Mouse (Mus musculus) embryonic fibroblast, embryonic 13.5 days (primary cell): ENCODE data around the gene Sgsm3. TPM values are rescaled to one million over a fixed set of nuclear protein-coding genes. Genes with fewer than 3 reads are reported as not detected.

Experiments used
- H3K27ac ChIP-seq: 2 replicates; pipeline ENCODE4 v1.5.1; 2012; ENCODE audit warnings: low read length, control low read depth, inconsistent platforms; ENCODE audit not compliant: insufficient read depth
- H3K4me1 ChIP-seq: 2 replicates; pipeline ENCODE4 v1.6.1; 2011; ENCODE audit warnings: low read length; ENCODE audit not compliant: control insufficient read depth, insufficient read depth
- H3K4me3 ChIP-seq: 2 replicates; pipeline ENCODE4 v1.5.1; 2011; ENCODE audit warnings: mild to moderate bottlenecking, control low read depth, low read length; ENCODE audit not compliant: insufficient read depth
- CTCF ChIP-seq: IDR thresholded peaks from 2 replicates; pipeline ENCODE4 v1.5.1; 2011; ENCODE audit warnings: mild to moderate bottlenecking, control low read depth, low read length, moderate library complexity, borderline replicate concordance; ENCODE audit not compliant: insufficient read depth
- POLR2A ChIP-seq: IDR thresholded peaks from 2 replicates; pipeline ENCODE4 v1.6.1; 2011; ENCODE audit warnings: low read depth, mild to moderate bottlenecking, control low read depth, low read length, moderate library complexity
- polyA plus RNA-seq: library from polyadenylated mRNA; stranded (reverse); fragments of >200 nt; gene quantifications from 2 replicates; pipeline ENCODE4 v1.2.4, GENCODE M21; 2011; ENCODE audit warnings: low read depth; ENCODE audit not compliant: missing spikeins, insufficient read length

Gene Sgsm3
- polyA plus RNA-seq, 1 experiment, result 18.1 TPM

DNA sequence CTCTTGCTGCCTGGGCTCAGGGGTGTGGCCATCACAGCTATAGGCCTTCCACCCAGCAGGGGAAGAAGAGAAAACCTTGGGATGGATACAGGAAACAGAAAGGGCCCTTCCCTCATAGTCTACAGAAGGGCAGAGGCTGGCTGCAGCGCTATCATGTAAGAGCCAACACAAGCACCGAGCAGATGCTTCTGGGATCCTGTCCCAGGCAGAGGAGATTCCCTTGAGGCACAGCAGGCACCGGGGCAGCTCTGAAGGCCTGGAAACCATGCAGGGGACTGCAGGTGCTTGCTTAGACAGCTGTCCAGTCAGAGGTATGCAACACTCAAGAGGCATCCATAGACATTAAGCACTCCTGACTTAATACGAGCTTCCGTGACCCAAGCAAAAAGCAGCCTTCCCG is 56.6 kb downstream of the Sgsm3 start:
- no peak overlapping the region for H3K27ac ChIP-seq
- peaks cover 12% of the 10 kb centered on the region; the same call in 1 of the 2 replicates for H3K4me1 ChIP-seq
- TF ChIP-seq CTCF, result no peak
- TF ChIP-seq POLR2A, result no peak
- no peak overlapping the region for H3K4me3 ChIP-seq

GRCm38 (mm10) chr15:81035417-81036162 is 58.0 kb downstream of the Sgsm3 start:
- Histone ChIP-seq H3K4me3 (no peak overlapping the region), H3K27ac (no peak overlapping the region), H3K4me1 (peaks cover 12% of the 10 kb centered on the region; the same call in 1 of the 2 replicates)
- TF ChIP-seq POLR2A, result no peak
- no peak for TF ChIP-seq CTCF

DNA sequence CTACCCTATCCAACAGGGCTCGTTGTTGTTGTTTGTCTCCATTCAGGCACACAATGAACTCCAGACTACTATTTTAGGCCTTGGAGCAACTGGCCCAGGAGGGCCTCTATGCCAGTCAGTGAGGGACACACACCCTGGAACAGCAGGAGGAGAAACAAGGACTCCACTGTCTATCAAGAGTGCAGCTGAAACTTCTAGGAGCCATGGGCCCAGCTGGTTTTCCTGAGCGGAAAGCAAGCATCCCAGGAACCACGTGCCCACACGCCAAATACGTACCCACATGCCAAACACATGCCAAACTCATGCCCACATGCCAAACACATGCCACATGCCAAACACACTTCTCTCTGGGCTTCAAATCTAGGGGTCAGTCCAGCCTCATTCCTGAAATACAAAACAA is 60.9 kb downstream of the Sgsm3 start:
- H3K27ac ChIP-seq, result no peak overlapping the region
- no peak for TF ChIP-seq POLR2A
- no peak for TF ChIP-seq CTCF
- peaks cover 4% of the 10 kb centered on the region; the same call in 1 of the 2 replicates for H3K4me1 ChIP-seq
- no peak overlapping the region for H3K4me3 ChIP-seq

- H3K4me3 ChIP-seq, result no peak overlapping the region
- H3K4me1 ChIP-seq, result no peaks in the 10 kb centered on the region
- no peak overlapping the region for H3K27ac ChIP-seq
- no peak for TF ChIP-seq POLR2A
- TF ChIP-seq CTCF, result no peak
These were observed 64.2 kb downstream of the Sgsm3 start for GRCm38 (mm10) chr15:81041767-81042166.

DNA sequence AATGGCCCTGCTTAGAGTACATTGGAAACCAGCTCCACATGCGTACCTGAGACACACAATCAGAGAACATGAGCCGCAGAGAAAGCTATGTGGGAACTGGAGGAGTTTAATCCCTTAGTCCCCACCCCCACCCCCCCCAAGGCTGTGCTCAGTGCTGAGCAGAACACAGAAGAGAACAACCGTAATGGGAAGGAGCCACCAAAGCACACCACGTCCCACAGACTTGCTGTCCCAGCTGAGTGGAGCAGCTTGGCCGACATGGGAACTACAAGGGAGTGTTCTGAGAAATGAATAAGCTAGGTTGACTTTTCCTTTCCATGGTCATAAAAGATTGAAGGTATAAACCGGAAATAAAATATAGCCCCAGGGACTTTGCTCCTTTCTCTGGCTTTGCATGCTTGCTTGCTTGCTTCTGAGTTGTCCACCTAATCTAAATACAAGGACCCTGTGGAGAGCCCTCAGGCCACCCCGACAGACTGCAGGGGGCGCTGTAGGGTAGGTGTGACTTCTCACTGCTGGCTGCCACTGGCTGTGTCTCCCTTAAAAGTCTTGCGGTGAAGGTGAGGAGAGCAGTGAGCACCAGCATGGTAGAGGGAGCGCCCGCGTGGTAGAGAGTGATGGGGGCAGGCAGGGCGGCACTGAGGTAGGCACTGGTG is 64.8 kb downstream of the Sgsm3 start:
- Histone ChIP-seq H3K4me1 (no peaks in the 10 kb centered on the region), H3K4me3 (no peak overlapping the region), H3K27ac (no peak overlapping the region)
- TF ChIP-seq POLR2A (no peak), CTCF (no peak)

GRCm38 (mm10) chr15:81044446-81044845 is 66.9 kb downstream of the Sgsm3 start:
- no peak overlapping the region for H3K27ac ChIP-seq
- no peak for TF ChIP-seq CTCF
- no peak for TF ChIP-seq POLR2A
- H3K4me3 ChIP-seq, result no peak overlapping the region

GRCm38 (mm10) chr15:81045336-81045735 is 67.8 kb downstream of the Sgsm3 start:
- TF ChIP-seq CTCF, result no peak
- TF ChIP-seq POLR2A, result no peak
- peaks cover 4% of the 10 kb centered on the region; the same call in 1 of the 2 replicates for H3K4me1 ChIP-seq
- no peak overlapping the region for H3K27ac ChIP-seq
- no peak overlapping the region for H3K4me3 ChIP-seq

More at GRCm38 (mm10) chr15:81044446-81044845, 66.9 kb downstream of the Sgsm3 start:
- H3K4me1 ChIP-seq, result no peaks in the 10 kb centered on the region

- TF ChIP-seq CTCF (no peak), POLR2A (no peak)
- Histone ChIP-seq H3K4me3 (no peak overlapping the region), H3K27ac (no peak overlapping the region), H3K4me1 (peaks cover 4% of the 10 kb centered on the region)
These were observed 68.5 kb downstream of the Sgsm3 start for GRCm38 (mm10) chr15:81046061-81046460.

DNA sequence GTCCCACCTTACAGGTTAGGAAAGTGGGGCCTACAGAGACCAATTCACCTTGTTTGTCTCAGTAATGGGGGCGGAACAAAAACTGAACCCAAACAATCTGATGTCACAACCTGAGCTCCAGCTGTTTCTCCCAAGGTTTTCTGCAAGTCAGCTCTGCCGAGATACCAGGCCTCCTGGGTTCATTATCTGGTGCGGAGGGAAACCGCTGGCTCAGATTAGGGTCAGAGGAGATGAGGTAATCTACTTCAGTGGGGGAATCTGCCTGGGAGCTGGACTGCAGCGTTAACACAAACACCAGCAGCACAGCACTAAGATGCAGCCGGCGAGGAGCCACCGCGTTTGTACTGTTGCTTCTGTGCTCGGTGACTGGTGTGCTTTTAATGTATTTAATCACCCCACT is 69.9 kb downstream of the Sgsm3 start:
- TF ChIP-seq CTCF (no peak), POLR2A (no peak)
- no peak overlapping the region for H3K27ac ChIP-seq
- H3K4me3 ChIP-seq, result no peak overlapping the region
- peaks cover 12% of the 10 kb centered on the region for H3K4me1 ChIP-seq

DNA sequence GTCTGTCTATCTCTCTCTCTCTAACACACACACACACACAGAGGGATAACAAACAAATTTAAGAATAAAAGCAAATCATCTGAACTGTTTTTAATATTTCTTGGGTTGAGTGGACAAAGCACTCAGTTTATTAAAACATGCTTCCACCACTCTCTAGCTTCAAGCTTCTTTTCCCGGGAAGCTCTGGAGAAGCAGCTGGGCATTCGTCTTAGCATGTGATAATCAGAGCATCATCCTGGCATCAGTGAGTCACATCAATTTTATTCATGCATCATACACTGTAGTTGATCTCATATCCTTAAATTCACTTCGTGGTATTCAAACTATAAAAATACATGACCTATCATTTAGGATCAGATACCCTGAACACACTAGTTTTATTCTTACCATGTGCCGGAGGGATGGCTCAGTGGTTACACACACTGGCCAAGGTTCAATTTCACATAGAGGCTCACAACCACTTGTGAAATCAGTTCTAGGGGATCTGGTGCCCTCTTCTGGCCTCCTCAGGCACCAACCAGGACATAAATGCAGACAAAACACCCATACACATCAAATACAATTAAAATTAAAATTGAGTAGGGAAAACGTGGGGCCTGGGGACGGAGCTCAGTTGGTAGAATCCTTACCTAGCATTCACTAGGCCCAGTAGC is 72.0 kb downstream of the Sgsm3 start:
- no peak overlapping the region for H3K4me3 ChIP-seq
- no peak overlapping the region for H3K27ac ChIP-seq
- peaks cover 13% of the 10 kb centered on the region for H3K4me1 ChIP-seq
- TF ChIP-seq CTCF (peak; percentile 25; the same call in 1 of the 2 replicates), POLR2A (no peak)
